Mouse (Mus musculus): Measurements from ENCODE around the gene Hspa13.

DNA sequence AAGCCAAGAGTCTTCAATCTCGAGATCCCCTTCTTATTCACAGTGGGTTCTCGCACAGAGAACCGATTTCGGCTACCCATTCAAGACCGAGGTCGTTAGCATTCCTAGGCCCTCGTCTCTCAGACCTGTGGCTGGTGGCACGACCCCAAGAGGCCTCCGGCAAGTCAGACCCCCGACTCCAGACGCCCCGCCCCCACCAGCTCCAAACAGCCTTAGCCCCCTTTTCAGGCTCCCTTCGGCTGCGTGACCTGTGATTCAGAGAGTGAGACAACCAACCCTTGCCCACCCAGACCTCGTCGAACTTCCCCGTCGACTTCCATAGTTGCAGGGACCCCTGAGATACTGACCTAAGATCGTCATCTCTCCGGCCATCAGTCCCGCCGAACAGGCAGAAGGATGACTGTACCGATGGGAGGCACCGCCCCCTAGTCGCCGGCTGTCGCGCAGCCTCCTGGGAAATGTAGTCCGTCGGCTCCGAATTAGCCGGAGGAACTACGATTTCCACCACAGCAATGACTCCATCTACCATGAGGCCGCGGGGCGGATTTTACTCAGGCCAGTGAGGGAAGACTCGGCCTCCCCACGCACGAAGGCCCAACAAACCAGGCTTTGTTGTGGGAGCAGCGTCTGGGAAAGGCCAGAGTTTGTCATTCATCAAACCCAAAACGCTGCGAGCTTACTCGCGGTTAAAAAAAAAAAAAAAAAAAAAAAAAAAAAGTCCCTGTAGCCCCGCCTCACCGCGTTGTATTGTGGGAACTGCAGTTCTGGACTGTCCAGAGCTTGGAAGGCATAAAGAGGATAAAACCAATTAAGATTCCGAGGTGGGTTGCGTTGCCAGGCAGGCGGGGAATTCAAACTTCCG is at the start of gene Hspa13:
- TF ChIP-seq CTCF (IDR thresholded peaks at IDR 0.05; ENCODE audit: borderline replicate concordance, control insufficient read depth, extremely low read depth, insufficient read depth, low read length, poor library complexity) (0 out of 2 replicates have a peak, but pooled peaks have one; percentile 44), POLR2A (IDR thresholded peaks at IDR 0.05; ENCODE audit: control insufficient read depth, extremely low read depth, insufficient read depth, low read length, poor library complexity) (0 out of 2 replicates have a peak, but pooled peaks have one; percentile 8)
